Mouse (Mus musculus) hindbrain, embryonic 10.5 days (tissue): ENCODE measurements around the gene Ankrd65. TPM values are rescaled to one million over a fixed set of nuclear protein-coding genes. Genes with fewer than 3 reads are reported as not detected.
A peak's percentile ranks its signal among the peaks of the same experiment; 100 is the strongest.

Source experiments
- DNase-seq: peaks from one replicate; pipeline ENCODE4 v3.0.0-alpha.2; 2017; ENCODE audit warnings: low spot score
- H3K27ac ChIP-seq: fragments of 300-500 bp; sonication (generic); 2 replicates; pipeline ENCODE4 v1.5.1; 2016; ENCODE audit warnings: mild to moderate bottlenecking, moderate library complexity
- H3K27me3 ChIP-seq: fragments of 300-500 bp; sonication (generic); 2 replicates; pipeline ENCODE4 v1.6.1; 2016; ENCODE audit warnings: mild to moderate bottlenecking; ENCODE audit not compliant: poor library complexity, insufficient read depth, severe bottlenecking
- H3K36me3 ChIP-seq: fragments of 300-500 bp; sonication (generic); 2 replicates; pipeline ENCODE4 v1.6.1; 2016; ENCODE audit warnings: mild to moderate bottlenecking, moderate library complexity
- H3K4me1 ChIP-seq: fragments of 300-500 bp; sonication (generic); replicated peaks from 2 replicates; pipeline ENCODE4 v1.6.1; 2016; ENCODE audit warnings: mild to moderate bottlenecking
- H3K4me3 ChIP-seq: fragments of 300-500 bp; sonication (generic); 2 replicates; pipeline ENCODE4 v1.5.1; 2016; ENCODE audit warnings: mild to moderate bottlenecking, moderate library complexity
- H3K9me3 ChIP-seq: fragments of 300-500 bp; sonication (generic); 2 replicates; pipeline ENCODE4 v1.6.1; 2016; ENCODE audit warnings: mild to moderate bottlenecking, moderate library complexity
- WGBS: fragments of 180-500 bp; shearing (Covaris S2); methylation state at CpG from one replicate; pipeline ENCODE4 v1.1.7; 2016; 5-methylcytosine and 5-hydroxymethylcytosine counted together
- polyA plus RNA-seq: library from polyadenylated mRNA; unstranded; fragments of >200 nt; fragmentation: Nextera tagmentation; extraction: Ambion mirVana; gene quantifications from 2 replicates; pipeline ENCODE4 v1.2.1, GENCODE M21; 2016

Ankrd65 gene
- polyA plus RNA-seq, 1 experiment from 2014 or later = 0.18 TPM

GRCm38 (mm10) chr4:155832321-155832720 is 42.1 kb downstream of the Ankrd65 start:
- Histone ChIP-seq H3K4me3 (peak overlapping the region; percentile 98), H3K27me3 (no peaks in the 10 kb centered on the region), H3K9me3 (no peaks in the 10 kb centered on the region), H3K4me1 (peaks cover 30% of the 10 kb centered on the region), H3K27ac (peak overlapping the region; percentile 92), H3K36me3 (peaks cover 43% of the 10 kb centered on the region)
- 52% methylated on average over 10 of the region's 10 CpGs for WGBS
- no peak for DNase-seq

GRCm38 (mm10) chr4:155833234-155833633 is 43.0 kb downstream of the Ankrd65 start:
- WGBS = 87% methylated on average over 4 of the region's 4 CpGs
- DNase-seq = no peak
- H3K27me3 ChIP-seq = no peaks in the 10 kb centered on the region
- H3K9me3 ChIP-seq = no peaks in the 10 kb centered on the region
- H3K36me3 ChIP-seq = peaks cover 34% of the 10 kb centered on the region
- H3K4me3 ChIP-seq = no peak overlapping the region
- H3K4me1 ChIP-seq = peaks cover 32% of the 10 kb centered on the region
- no peak overlapping the region for H3K27ac ChIP-seq

GRCm38 (mm10) chr4:155833836-155834235 is 43.6 kb downstream of the Ankrd65 start:
- 45% methylated on average over 2 of the region's 2 CpGs for WGBS
- peak overlapping the region; percentile 29 for H3K4me3 ChIP-seq

GRCm38 (mm10) chr4:155837404-155838010 is 47.3 kb downstream of the Ankrd65 start:
- no peak for DNase-seq
- H3K36me3 ChIP-seq = peaks cover 31% of the 10 kb centered on the region
- no peaks in the 10 kb centered on the region for H3K9me3 ChIP-seq
- WGBS = 82% methylated on average over 11 of the region's 11 CpGs
- H3K27me3 ChIP-seq = peaks cover 21% of the 10 kb centered on the region
- no peak overlapping the region for H3K4me3 ChIP-seq
- no peak overlapping the region for H3K27ac ChIP-seq
- peaks cover 58% of the 10 kb centered on the region for H3K4me1 ChIP-seq

More at GRCm38 (mm10) chr4:155833836-155834235, 43.6 kb downstream of the Ankrd65 start:
- H3K4me1 ChIP-seq = peaks cover 38% of the 10 kb centered on the region
- peaks cover 31% of the 10 kb centered on the region for H3K36me3 ChIP-seq
- peak; percentile 76 for DNase-seq
- H3K27ac ChIP-seq = 0 out of 2 replicates have a peak overlapping the region, but pooled peaks have one; percentile 45
- no peaks in the 10 kb centered on the region for H3K9me3 ChIP-seq
- H3K27me3 ChIP-seq = no peaks in the 10 kb centered on the region

GRCm38 (mm10) chr4:155838187-155839153 is 48.2 kb downstream of the Ankrd65 start:
- Histone ChIP-seq H3K27me3 (peaks cover 24% of the 10 kb centered on the region), H3K27ac (peak overlapping the region; percentile 88), H3K4me1 (peaks cover 48% of the 10 kb centered on the region), H3K9me3 (no peaks in the 10 kb centered on the region), H3K36me3 (peaks cover 31% of the 10 kb centered on the region), H3K4me3 (0 out of 2 replicates have a peak overlapping the region, but pooled peaks have one; percentile 57)
- no peak for DNase-seq
- 56% methylated on average over 8 of the region's 8 CpGs for WGBS

- peak; percentile 89 for DNase-seq
- peak within 1 kb of the TSS; percentile 57 for H3K4me3 ChIP-seq
- WGBS = 1% methylated on average over 16 of the region's 16 CpGs
- no peaks in the 10 kb centered on the region for H3K9me3 ChIP-seq
- H3K36me3 ChIP-seq = peaks cover 32% of the 10 kb centered on the region
- H3K27me3 ChIP-seq = peaks cover 24% of the 10 kb centered on the region
- H3K4me1 ChIP-seq = peaks cover 40% of the 10 kb centered on the region
- peak within 1 kb of the TSS; percentile 88 for H3K27ac ChIP-seq
Observed at GRCm38 (mm10) chr4:155839483-155839910, 49.3 kb downstream of the Ankrd65 start, which contains the start of gene Mxra8. Mxra8 (plus strand) TSS chr4:155839680.

- Histone ChIP-seq H3K27me3 (peaks cover 24% of the 10 kb centered on the region), H3K4me1 (peaks cover 40% of the 10 kb centered on the region), H3K9me3 (no peaks in the 10 kb centered on the region), H3K4me3 (peak overlapping the region; percentile 57), H3K27ac (peak overlapping the region; percentile 88), H3K36me3 (peaks cover 28% of the 10 kb centered on the region)
- 4% methylated on average over 8 of the region's 8 CpGs for WGBS
- DNase-seq = peak; percentile 40
Observed at GRCm38 (mm10) chr4:155840076-155841002, 50.1 kb downstream of the Ankrd65 start.

GRCm38 (mm10) chr4:155841003-155841454 is 50.8 kb downstream of the Ankrd65 start:
- WGBS = 1% methylated on average over 32 of the region's 32 CpGs
- H3K27me3 ChIP-seq = peaks cover 24% of the 10 kb centered on the region
- H3K9me3 ChIP-seq = no peaks in the 10 kb centered on the region
- peaks cover 40% of the 10 kb centered on the region for H3K4me1 ChIP-seq
- DNase-seq = peak; percentile 51
- H3K4me3 ChIP-seq = peak overlapping the region; percentile 57
- peaks cover 26% of the 10 kb centered on the region for H3K36me3 ChIP-seq
- peak overlapping the region; percentile 88 for H3K27ac ChIP-seq

GRCm38 (mm10) chr4:155841651-155842270 is 51.5 kb downstream of the Ankrd65 start:
- peaks cover 24% of the 10 kb centered on the region for H3K27me3 ChIP-seq
- peaks cover 26% of the 10 kb centered on the region for H3K36me3 ChIP-seq
- no peak overlapping the region; the same call in 1 of the 2 replicates for H3K27ac ChIP-seq
- no peak for DNase-seq
- peak overlapping the region; percentile 57 for H3K4me3 ChIP-seq
- H3K4me1 ChIP-seq = peaks cover 45% of the 10 kb centered on the region
- 36% methylated on average over 38 of the region's 38 CpGs for WGBS
- no peaks in the 10 kb centered on the region for H3K9me3 ChIP-seq

GRCm38 (mm10) chr4:155843231-155843630 is 53.0 kb downstream of the Ankrd65 start:
- peaks cover 55% of the 10 kb centered on the region for H3K4me1 ChIP-seq
- no peak overlapping the region for H3K4me3 ChIP-seq
- no peak for DNase-seq
- H3K36me3 ChIP-seq = peaks cover 26% of the 10 kb centered on the region
- 88% methylated on average over 5 of the region's 5 CpGs for WGBS
- H3K9me3 ChIP-seq = no peaks in the 10 kb centered on the region
- no peak overlapping the region for H3K27ac ChIP-seq
- H3K27me3 ChIP-seq = peaks cover 24% of the 10 kb centered on the region

- Histone ChIP-seq H3K27ac (peak within 1 kb of the TSS; percentile 91), H3K4me3 (peak within 1 kb of the TSS; percentile 88), H3K4me1 (peaks cover 43% of the 10 kb centered on the region), H3K36me3 (peaks cover 34% of the 10 kb centered on the region), H3K9me3 (no peaks in the 10 kb centered on the region), H3K27me3 (peaks cover 8% of the 10 kb centered on the region)
- DNase-seq = peak; percentile 95
- 2% methylated on average over 65 of the region's 65 CpGs for WGBS
Observed at GRCm38 (mm10) chr4:155846871-155847578, 56.8 kb downstream of the Ankrd65 start, which contains the start of gene Dvl1. Dvl1 (plus strand) TSS chr4:155847402.
